Mouse (Mus musculus) midbrain, embryonic 15.5 days (tissue): ENCODE data around the gene Foxp3. TPM values are rescaled to one million over a fixed set of nuclear protein-coding genes. Genes with fewer than 3 reads are reported as not detected.
A peak's percentile ranks its signal among the peaks of the same experiment; 100 is the strongest.

Source experiments
- ATAC-seq: fragments of 200-750 bp; cut with Nextera tagmentation; replicated peaks from 2 replicates; pipeline ENCODE4 v1.8.0; 2017; ENCODE audit warnings: moderate TSS enrichment
- H3K27ac ChIP-seq: fragments of 300-500 bp; sonication (generic); 2 replicates; pipeline ENCODE4 v1.5.1; 2015; ENCODE audit warnings: mild to moderate bottlenecking, inconsistent platforms
- H3K27me3 ChIP-seq: fragments of 300-500 bp; sonication (generic); replicated peaks from 2 replicates; pipeline ENCODE4 v1.6.1; 2015; ENCODE audit warnings: inconsistent platforms
- H3K36me3 ChIP-seq: fragments of 300-500 bp; sonication (generic); replicated peaks from 2 replicates; pipeline ENCODE4 v1.6.1; 2015; ENCODE audit warnings: inconsistent platforms
- H3K4me1 ChIP-seq: fragments of 300-500 bp; sonication (generic); 2 replicates; pipeline ENCODE4 v1.6.1; 2015; ENCODE audit warnings: inconsistent platforms
- H3K4me2 ChIP-seq: fragments of 300-500 bp; sonication (generic); 2 replicates; pipeline ENCODE4 v1.6.1; 2015; ENCODE audit warnings: inconsistent platforms, mild to moderate bottlenecking, moderate library complexity
- H3K4me3 ChIP-seq: fragments of 300-500 bp; sonication (generic); 2 replicates; pipeline ENCODE4 v1.5.1; 2015; ENCODE audit warnings: mild to moderate bottlenecking, inconsistent platforms
- H3K9ac ChIP-seq: fragments of 300-500 bp; sonication (generic); 2 replicates; pipeline ENCODE4 v1.6.1; 2015; ENCODE audit warnings: mild to moderate bottlenecking, inconsistent platforms
- H3K9me3 ChIP-seq: fragments of 300-500 bp; sonication (generic); 2 replicates; pipeline ENCODE4 v1.6.1; 2016; ENCODE audit warnings: inconsistent platforms
- WGBS: fragments of 180-500 bp; shearing (Covaris S2); methylation state at CpG from one replicate; pipeline ENCODE4 v1.1.7; 2015; ENCODE audit warnings: mixed read lengths; 5-methylcytosine and 5-hydroxymethylcytosine counted together
- polyA plus RNA-seq: library from polyadenylated mRNA; unstranded; fragments of >200 nt; fragmentation: Nextera tagmentation; extraction: Ambion mirVana; gene quantifications from 2 replicates; pipeline ENCODE4 v1.2.1, GENCODE M21; 2015

Foxp3 gene
- polyA plus RNA-seq, 1 experiment from 2014 or later, result 0.10 TPM

DNA sequence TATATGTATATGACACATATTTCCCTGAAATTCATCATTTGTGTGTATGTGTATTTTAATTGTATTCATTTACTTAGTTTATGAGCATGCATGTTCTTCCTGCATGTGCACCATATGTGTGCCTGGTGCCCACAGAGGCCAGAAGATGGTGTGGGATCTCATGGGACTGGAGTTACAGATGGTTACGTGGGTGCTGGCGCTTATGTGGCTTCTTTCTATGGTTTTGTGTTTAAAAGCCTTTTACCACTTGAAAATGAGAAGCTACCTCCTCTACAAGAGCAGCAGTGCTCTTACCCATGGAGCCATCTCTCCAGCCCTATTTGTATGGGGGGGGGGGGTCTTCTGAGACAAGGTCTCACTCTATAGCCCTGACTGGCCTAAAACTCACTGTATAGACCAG lies 7.7 kb downstream of the Foxp3 start:
- Histone ChIP-seq H3K27ac (no peak overlapping the region), H3K9ac (no peak overlapping the region), H3K4me1 (no peaks in the 10 kb centered on the region), H3K36me3 (no peaks in the 10 kb centered on the region), H3K9me3 (no peaks in the 10 kb centered on the region), H3K4me2 (no peak overlapping the region), H3K27me3 (no peaks in the 10 kb centered on the region), H3K4me3 (no peak overlapping the region)
- ATAC-seq, result no peak
- 98% methylated on average over 2 of the region's 2 CpGs for WGBS

DNA sequence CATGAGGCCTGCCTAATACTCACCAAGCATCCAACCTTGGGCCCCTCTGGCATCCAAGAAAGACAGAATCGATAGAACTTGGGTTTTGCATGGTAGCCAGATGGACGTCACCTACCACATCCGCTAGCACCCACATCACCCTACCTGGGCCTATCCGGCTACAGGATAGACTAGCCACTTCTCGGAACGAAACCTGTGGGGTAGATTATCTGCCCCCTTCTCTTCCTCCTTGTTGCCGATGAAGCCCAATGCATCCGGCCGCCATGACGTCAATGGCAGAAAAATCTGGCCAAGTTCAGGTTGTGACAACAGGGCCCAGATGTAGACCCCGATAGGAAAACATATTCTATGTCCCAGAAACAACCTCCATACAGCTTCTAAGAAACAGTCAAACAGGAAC lies 10.4 kb downstream of the Foxp3 start:
- Histone ChIP-seq H3K9ac (no peak overlapping the region), H3K9me3 (no peaks in the 10 kb centered on the region), H3K4me1 (no peaks in the 10 kb centered on the region), H3K27ac (no peak overlapping the region), H3K36me3 (no peaks in the 10 kb centered on the region), H3K4me2 (no peak overlapping the region), H3K27me3 (no peaks in the 10 kb centered on the region), H3K4me3 (no peak overlapping the region)
- WGBS, result 97% methylated on average over 11 of the region's 11 CpGs
- no peak for ATAC-seq

DNA sequence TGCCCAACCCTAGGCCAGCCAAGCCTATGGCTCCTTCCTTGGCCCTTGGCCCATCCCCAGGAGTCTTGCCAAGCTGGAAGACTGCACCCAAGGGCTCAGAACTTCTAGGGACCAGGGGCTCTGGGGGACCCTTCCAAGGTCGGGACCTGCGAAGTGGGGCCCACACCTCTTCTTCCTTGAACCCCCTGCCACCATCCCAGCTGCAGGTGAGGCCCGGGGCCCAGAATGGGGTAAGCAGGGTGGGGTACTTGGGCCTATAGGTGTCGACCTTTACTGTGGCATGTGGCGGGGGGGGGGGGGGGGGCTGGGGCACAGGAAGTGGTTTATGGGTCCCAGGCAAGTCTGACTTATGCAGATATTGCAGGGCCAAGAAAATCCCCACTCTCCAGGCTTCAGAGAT lies 12.9 kb downstream of the Foxp3 start:
- Histone ChIP-seq H3K27me3 (no peaks in the 10 kb centered on the region), H3K9ac (no peak overlapping the region), H3K4me1 (no peaks in the 10 kb centered on the region), H3K4me2 (no peak overlapping the region), H3K27ac (no peak overlapping the region), H3K36me3 (no peaks in the 10 kb centered on the region), H3K4me3 (no peak overlapping the region), H3K9me3 (no peaks in the 10 kb centered on the region)
- 81% methylated on average over 4 of the region's 5 CpGs for WGBS
- ATAC-seq, result no peak

GRCm38 (mm10) chrX:7595371-7595770 lies 21.9 kb downstream of the Foxp3 start:
- Histone ChIP-seq H3K4me3 (no peak overlapping the region), H3K4me1 (no peaks in the 10 kb centered on the region), H3K9me3 (no peaks in the 10 kb centered on the region), H3K27ac (no peak overlapping the region), H3K36me3 (0 out of 2 replicates have a peak, but pooled peaks cover 3% of the 10 kb centered on the region), H3K27me3 (no peaks in the 10 kb centered on the region), H3K4me2 (no peak overlapping the region), H3K9ac (no peak overlapping the region)
- ATAC-seq, result no peak
- WGBS, result 89% methylated on average over 9 of the region's 9 CpGs

DNA sequence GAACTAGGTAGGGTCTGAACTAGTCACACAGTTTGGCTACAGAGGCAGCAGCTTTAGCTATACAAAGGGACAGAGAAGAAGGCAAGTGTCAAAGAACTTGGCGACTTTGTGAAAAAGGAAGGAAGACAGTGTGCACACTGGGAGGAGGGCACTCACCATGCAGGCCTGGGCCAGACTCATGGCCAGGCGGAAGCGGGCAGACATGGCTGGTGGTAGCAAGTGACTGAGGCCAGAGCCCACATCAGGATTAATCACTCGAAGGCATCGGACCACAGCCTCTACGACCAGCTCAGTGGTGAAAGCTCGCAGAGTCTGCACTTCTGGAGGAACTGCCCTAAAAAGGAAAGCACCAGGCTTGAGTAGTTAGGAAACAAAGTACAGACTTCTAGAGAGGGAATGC lies 30.6 kb downstream of the Foxp3 start:
- peaks cover 11% of the 10 kb centered on the region; the same call in 1 of the 2 replicates for H3K4me1 ChIP-seq
- H3K9ac ChIP-seq, result no peak overlapping the region
- ATAC-seq, result no peak
- no peaks in the 10 kb centered on the region for H3K36me3 ChIP-seq
- no peak overlapping the region for H3K4me3 ChIP-seq
- no peak overlapping the region for H3K27ac ChIP-seq
- WGBS, result 93% methylated on average over 7 of the region's 7 CpGs
- H3K9me3 ChIP-seq, result no peaks in the 10 kb centered on the region
- H3K27me3 ChIP-seq, result no peaks in the 10 kb centered on the region
- H3K4me2 ChIP-seq, result no peak overlapping the region

GRCm38 (mm10) chrX:7604879-7605574 lies 31.6 kb downstream of the Foxp3 start, which contains the start of gene Ccdc22:
Gene Ccdc22, minus strand, starts transcription at chrX:7605517.
- Histone ChIP-seq H3K27ac (peak within 1 kb of the TSS; percentile 76), H3K36me3 (no peaks in the 10 kb centered on the region), H3K9me3 (no peaks in the 10 kb centered on the region), H3K27me3 (no peaks in the 10 kb centered on the region), H3K4me2 (peak within 1 kb of the TSS; percentile 50), H3K4me1 (peaks cover 13% of the 10 kb centered on the region; the same call in 1 of the 2 replicates), H3K9ac (peak within 1 kb of the TSS; percentile 46), H3K4me3 (peak within 1 kb of the TSS; percentile 50)
- 22% methylated on average over 28 of the region's 28 CpGs for WGBS
- peak; percentile 91 for ATAC-seq

DNA sequence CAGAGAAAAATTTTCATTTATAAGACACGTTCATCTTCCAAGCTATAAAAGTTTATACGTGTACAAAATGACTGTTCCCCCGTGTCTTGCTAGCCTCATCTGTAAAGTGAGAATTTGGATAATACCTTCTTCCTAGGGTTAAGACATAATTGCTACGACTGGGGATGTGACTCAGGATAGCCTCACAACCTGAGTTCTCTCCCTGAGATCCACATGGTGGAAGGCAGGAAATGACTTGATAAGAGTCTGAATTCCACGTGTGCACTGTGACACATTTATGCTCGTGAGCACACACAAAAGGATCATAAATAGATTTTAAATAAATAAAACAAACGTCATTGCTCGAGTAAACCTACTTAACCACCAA lies 32.1 kb downstream of the Foxp3 start:
- H3K9ac ChIP-seq, result no peak overlapping the region
- H3K4me3 ChIP-seq, result 0 out of 2 replicates have a peak overlapping the region, but pooled peaks have one; percentile 50
- ATAC-seq, result peak; percentile 43
- peak overlapping the region; percentile 50; the same call in 1 of the 2 replicates for H3K4me2 ChIP-seq
- no peak overlapping the region for H3K27ac ChIP-seq
- peaks cover 13% of the 10 kb centered on the region; the same call in 1 of the 2 replicates for H3K4me1 ChIP-seq
- H3K36me3 ChIP-seq, result no peaks in the 10 kb centered on the region
- no peaks in the 10 kb centered on the region for H3K9me3 ChIP-seq
- no peaks in the 10 kb centered on the region for H3K27me3 ChIP-seq
- 46% methylated on average over 8 of the region's 8 CpGs for WGBS

DNA sequence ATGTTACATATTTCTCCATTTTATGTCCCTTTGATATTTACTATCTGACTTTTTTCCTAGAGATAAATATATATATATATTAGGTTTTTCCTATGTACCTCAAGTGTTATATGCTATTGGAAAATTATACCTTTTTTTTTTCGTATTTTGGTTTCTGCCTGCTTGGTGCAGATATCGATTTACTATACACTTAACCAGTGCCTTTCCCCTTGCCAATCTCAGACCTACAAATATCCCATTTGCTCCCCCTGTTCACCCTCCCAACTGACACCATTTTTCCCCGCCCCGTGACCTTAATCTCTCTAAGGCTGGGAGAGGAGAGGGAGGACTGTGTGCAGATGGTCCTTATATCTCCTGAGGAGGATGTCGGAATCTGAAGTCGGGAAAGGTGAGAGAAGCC lies 33.3 kb downstream of the Foxp3 start, which contains the start of gene Cacna1f:
Gene Cacna1f (plus strand): TSS at position 301 of the 400 bp plus-strand sequence.
- H3K27ac ChIP-seq, result no peak within 1 kb of the TSS
- no peak for ATAC-seq
- 76% methylated on average over 6 of the region's 6 CpGs for WGBS
- H3K4me3 ChIP-seq, result no peak within 1 kb of the TSS
- H3K9ac ChIP-seq, result no peak within 1 kb of the TSS
- no peaks in the 10 kb centered on the region for H3K27me3 ChIP-seq
- no peak within 1 kb of the TSS for H3K4me2 ChIP-seq
- H3K4me1 ChIP-seq, result peaks cover 13% of the 10 kb centered on the region; the same call in 1 of the 2 replicates
- H3K36me3 ChIP-seq, result no peaks in the 10 kb centered on the region
- H3K9me3 ChIP-seq, result no peaks in the 10 kb centered on the region

DNA sequence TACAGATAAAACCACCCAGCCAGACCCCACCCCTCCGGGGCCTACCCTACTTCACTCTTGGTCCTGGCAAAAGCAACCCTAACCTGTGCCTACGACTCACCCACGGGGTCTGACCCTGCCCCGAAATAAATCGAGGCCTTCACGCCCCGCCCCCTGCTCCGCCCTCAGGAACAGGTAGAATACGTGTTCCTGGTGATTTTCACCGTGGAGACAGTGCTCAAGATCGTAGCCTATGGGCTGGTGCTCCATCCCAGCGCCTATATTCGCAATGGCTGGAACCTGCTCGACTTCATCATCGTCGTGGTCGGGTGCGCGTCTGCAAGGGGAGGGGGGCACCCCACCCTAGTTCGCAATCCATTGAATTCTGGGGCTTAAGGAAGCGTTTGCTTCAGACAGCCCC lies 36.6 kb downstream of the Foxp3 start:
- Histone ChIP-seq H3K4me3 (peak overlapping the region; percentile 44), H3K36me3 (no peaks in the 10 kb centered on the region), H3K4me2 (peak overlapping the region; percentile 71), H3K9ac (peak overlapping the region; percentile 48), H3K27ac (peak overlapping the region; percentile 68; the same call in 1 of the 2 replicates), H3K27me3 (no peaks in the 10 kb centered on the region), H3K4me1 (peaks cover 2% of the 10 kb centered on the region; the same call in 1 of the 2 replicates), H3K9me3 (no peaks in the 10 kb centered on the region)
- peak; percentile 30 for ATAC-seq
- WGBS, result 24% methylated on average over 21 of the region's 21 CpGs

DNA sequence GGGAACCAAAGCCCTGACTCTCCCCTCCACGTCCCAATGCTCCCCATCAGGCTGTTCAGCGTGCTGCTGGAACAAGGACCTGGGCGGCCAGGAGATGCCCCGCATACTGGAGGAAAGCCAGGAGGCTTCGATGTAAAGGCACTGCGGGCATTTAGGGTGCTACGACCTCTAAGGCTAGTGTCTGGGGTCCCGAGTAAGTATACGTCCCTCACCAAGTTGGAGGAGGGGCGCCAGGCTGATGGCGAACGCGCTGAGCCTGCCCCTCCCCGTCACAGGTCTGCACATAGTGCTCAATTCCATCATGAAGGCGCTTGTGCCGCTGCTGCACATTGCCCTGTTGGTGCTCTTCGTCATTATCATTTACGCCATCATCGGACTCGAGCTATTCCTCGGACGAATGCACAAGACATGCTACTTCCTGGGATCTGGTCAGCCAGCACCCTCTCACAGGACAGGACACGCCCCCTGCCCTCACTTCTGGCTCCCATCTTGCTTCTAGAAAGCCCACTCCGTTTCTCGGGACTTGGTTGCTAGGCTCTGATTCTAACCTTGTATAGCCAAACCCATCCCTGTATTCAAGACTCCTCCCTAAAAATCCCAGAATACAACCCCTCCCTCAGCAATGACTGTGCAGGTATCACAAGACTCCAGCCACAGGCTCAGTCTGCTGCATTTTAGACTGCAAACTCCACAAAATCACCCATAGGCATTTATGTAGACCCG lies 37.3 kb downstream of the Foxp3 start:
- peak overlapping the region; percentile 44 for H3K4me3 ChIP-seq
- no peaks in the 10 kb centered on the region for H3K9me3 ChIP-seq
- ATAC-seq, result peak; percentile 80
- H3K9ac ChIP-seq, result peak overlapping the region; percentile 48
- H3K27ac ChIP-seq, result peak overlapping the region; percentile 68
- no peaks in the 10 kb centered on the region for H3K27me3 ChIP-seq
- H3K4me2 ChIP-seq, result peak overlapping the region; percentile 71
- no peaks in the 10 kb centered on the region for H3K36me3 ChIP-seq
- 27% methylated on average over 26 of the region's 26 CpGs for WGBS
- peaks cover 2% of the 10 kb centered on the region; the same call in 1 of the 2 replicates for H3K4me1 ChIP-seq

DNA sequence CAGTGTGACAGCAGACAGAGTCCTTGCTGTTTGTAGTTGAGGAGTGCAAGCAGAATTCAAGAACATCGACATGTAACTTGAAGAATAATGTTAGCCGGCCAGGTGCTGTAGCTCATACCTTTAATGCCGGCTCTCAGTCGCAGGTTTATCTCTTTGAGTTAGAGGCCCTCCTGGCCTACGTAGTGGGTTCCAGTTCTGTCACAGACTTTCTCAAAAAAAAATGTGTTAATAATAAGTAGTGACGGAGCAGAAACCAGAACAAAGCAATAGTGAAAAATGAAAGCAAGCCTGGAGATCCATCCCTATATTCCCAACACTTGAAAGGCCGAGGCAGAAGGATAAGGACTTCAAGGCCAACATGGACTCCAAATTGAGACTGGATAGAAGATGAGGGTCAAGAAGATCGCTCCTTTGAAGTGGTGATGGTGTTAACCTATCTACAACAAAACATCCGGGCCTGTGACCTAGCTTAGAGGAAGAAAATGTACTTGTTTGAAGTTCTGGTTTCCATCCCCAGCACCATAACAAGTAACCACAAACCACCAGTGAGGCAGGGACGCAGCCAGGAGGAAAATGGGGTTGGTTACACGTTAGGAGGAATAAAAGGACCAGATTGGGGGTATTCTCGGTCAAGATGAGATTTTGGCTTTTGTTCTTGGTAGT lies 44.6 kb downstream of the Foxp3 start:
- H3K27me3 ChIP-seq, result no peaks in the 10 kb centered on the region
- no peak overlapping the region for H3K9ac ChIP-seq
- H3K4me3 ChIP-seq, result no peak overlapping the region
- no peak overlapping the region for H3K4me2 ChIP-seq
- no peaks in the 10 kb centered on the region for H3K9me3 ChIP-seq
- H3K27ac ChIP-seq, result no peak overlapping the region
- no peaks in the 10 kb centered on the region for H3K4me1 ChIP-seq
- no peak for ATAC-seq
- WGBS, result 79% methylated on average over 12 of the region's 12 CpGs
- H3K36me3 ChIP-seq, result no peaks in the 10 kb centered on the region

DNA sequence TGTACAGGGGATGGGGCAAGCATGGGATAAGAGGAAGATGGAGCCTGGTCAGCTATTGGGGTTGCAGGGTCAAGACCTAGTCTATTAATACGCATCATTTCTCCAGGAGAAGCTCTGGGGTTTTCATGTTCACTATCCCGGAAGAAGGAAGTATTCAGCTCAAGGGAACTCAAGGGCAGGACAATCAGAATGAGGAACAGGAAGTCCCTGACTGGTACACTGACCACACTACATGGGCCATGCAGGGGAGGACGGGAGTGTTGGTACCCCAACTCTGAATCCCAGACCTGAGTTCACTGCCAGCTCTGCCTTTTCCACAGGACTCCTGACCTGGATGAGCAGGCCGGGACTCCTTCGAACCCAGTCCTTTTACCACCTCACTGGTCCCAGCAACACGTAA lies 59.1 kb downstream of the Foxp3 start:
- no peak overlapping the region for H3K27ac ChIP-seq
- no peaks in the 10 kb centered on the region for H3K9me3 ChIP-seq
- ATAC-seq, result no peak
- WGBS, result 91% methylated on average over 6 of the region's 6 CpGs
- no peaks in the 10 kb centered on the region for H3K36me3 ChIP-seq
- no peaks in the 10 kb centered on the region for H3K27me3 ChIP-seq
- H3K4me1 ChIP-seq, result no peaks in the 10 kb centered on the region
- H3K4me3 ChIP-seq, result no peak overlapping the region
- H3K4me2 ChIP-seq, result no peak overlapping the region
- no peak overlapping the region for H3K9ac ChIP-seq
